Mouse (Mus musculus) limb, embryonic 13.5 days (tissue): ENCODE data around the gene Zan. TPM values are rescaled to one million over a fixed set of nuclear protein-coding genes. Genes with fewer than 3 reads are reported as not detected.

Experiments
- ATAC-seq: fragments of 200-750 bp; cut with Nextera tagmentation; 2 replicates; pipeline ENCODE4 v1.8.0; 2017; ENCODE audit warnings: low read depth, moderate number of reproducible peaks, moderate TSS enrichment; ENCODE audit not compliant: low FRiP score
- H3K27ac ChIP-seq: fragments of 300-500 bp; sonication (generic); 2 replicates; pipeline ENCODE4 v1.5.1; 2015; ENCODE audit warnings: inconsistent platforms, mild to moderate bottlenecking, moderate library complexity
- H3K27me3 ChIP-seq: fragments of 300-500 bp; sonication (generic); 2 replicates; pipeline ENCODE4 v1.6.1; 2015; ENCODE audit warnings: mild to moderate bottlenecking, inconsistent platforms
- H3K36me3 ChIP-seq: fragments of 300-500 bp; sonication (generic); 2 replicates; pipeline ENCODE4 v1.6.1; 2015; ENCODE audit warnings: inconsistent platforms, mild to moderate bottlenecking, moderate library complexity
- H3K4me1 ChIP-seq: fragments of 300-500 bp; sonication (generic); 2 replicates; pipeline ENCODE4 v1.6.1; 2015; ENCODE audit warnings: inconsistent platforms
- H3K4me2 ChIP-seq: fragments of 300-500 bp; sonication (generic); replicated peaks from 2 replicates; pipeline ENCODE4 v1.6.1; 2015; ENCODE audit warnings: inconsistent platforms, mild to moderate bottlenecking, moderate library complexity
- H3K4me3 ChIP-seq: fragments of 300-500 bp; sonication (generic); 2 replicates; pipeline ENCODE4 v1.5.1; 2015; ENCODE audit warnings: moderate library complexity, mild to moderate bottlenecking, inconsistent platforms
- H3K9ac ChIP-seq: fragments of 300-500 bp; sonication (generic); 2 replicates; pipeline ENCODE4 v1.6.1; 2015; ENCODE audit warnings: mild to moderate bottlenecking, inconsistent platforms
- H3K9me3 ChIP-seq: fragments of 300-500 bp; sonication (generic); 2 replicates; pipeline ENCODE4 v1.6.1; 2016; ENCODE audit warnings: inconsistent platforms
- WGBS: fragments of 180-500 bp; shearing (Covaris S2); methylation state at CpG from one replicate; pipeline ENCODE4 v1.1.7; 2015; 5-methylcytosine and 5-hydroxymethylcytosine counted together
- polyA plus RNA-seq: library from polyadenylated mRNA; unstranded; fragments of >200 nt; fragmentation: Nextera tagmentation; extraction: Ambion mirVana; gene quantifications from 2 replicates; pipeline ENCODE4 v1.2.1, GENCODE M21; 2015

The Zan gene
- polyA plus RNA-seq, 1 experiment from 2014 or later, result 0.05 TPM

GRCm38 (mm10) chr5:137491559-137491958 lies 14.7 kb upstream of the Zan start:
- H3K4me2 ChIP-seq, result no peak overlapping the region
- H3K36me3 ChIP-seq, result no peaks in the 10 kb centered on the region
- H3K9ac ChIP-seq, result 0 out of 2 replicates have a peak overlapping the region, but pooled peaks have one; percentile 25
- peak overlapping the region; percentile 61 for H3K27ac ChIP-seq
- no peak overlapping the region for H3K4me3 ChIP-seq
- ATAC-seq, result peak; percentile 58
- no peaks in the 10 kb centered on the region for H3K9me3 ChIP-seq
- 36% methylated on average over 4 of the region's 4 CpGs for WGBS
- peaks cover 6% of the 10 kb centered on the region for H3K27me3 ChIP-seq
- H3K4me1 ChIP-seq, result peaks cover 10% of the 10 kb centered on the region

DNA sequence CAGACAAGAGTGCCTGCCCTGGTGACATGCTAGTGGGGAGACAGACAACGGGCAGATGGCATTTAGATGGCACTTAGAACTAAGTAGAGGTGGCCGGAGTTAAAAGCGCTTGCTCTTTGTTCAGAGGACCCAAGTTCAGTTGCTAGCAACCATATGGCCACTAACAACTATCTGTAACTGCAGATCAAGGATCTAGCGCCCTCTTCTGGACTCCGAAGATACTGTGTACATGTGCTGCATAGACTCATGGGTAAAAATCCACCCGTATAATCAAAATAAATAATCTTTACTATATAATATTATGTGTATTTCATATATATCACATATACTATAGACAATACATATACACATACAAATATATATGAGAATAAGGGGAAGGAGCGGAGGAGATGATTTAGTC lies 10.8 kb upstream of the Zan start:
- H3K36me3 ChIP-seq, result no peaks in the 10 kb centered on the region
- no peak overlapping the region for H3K27ac ChIP-seq
- no peak overlapping the region for H3K4me2 ChIP-seq
- ATAC-seq, result no peak
- no peak overlapping the region for H3K4me3 ChIP-seq
- H3K4me1 ChIP-seq, result peaks cover 26% of the 10 kb centered on the region
- WGBS, result 87% methylated on average over 7 of the region's 7 CpGs
- H3K9me3 ChIP-seq, result no peaks in the 10 kb centered on the region
- peaks cover 30% of the 10 kb centered on the region for H3K27me3 ChIP-seq
- no peak overlapping the region for H3K9ac ChIP-seq

DNA sequence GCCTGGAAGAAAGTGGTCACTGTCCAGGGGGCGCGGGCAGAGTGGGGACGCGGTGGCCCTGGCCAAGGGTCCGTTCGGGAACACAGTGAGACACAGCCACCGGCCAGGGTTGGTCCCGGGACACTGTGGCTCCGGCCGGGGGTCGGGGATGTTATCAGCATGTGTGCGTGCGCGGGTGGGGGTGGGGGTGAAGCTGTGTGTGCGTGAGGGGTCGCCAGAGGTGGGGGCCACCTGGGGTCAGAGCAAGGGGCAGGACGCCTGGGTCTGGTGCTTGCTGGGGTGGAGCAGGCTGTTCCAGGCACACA lies 8.9 kb upstream of the Zan start:
- 3% methylated on average over 17 of the region's 17 CpGs for WGBS

DNA sequence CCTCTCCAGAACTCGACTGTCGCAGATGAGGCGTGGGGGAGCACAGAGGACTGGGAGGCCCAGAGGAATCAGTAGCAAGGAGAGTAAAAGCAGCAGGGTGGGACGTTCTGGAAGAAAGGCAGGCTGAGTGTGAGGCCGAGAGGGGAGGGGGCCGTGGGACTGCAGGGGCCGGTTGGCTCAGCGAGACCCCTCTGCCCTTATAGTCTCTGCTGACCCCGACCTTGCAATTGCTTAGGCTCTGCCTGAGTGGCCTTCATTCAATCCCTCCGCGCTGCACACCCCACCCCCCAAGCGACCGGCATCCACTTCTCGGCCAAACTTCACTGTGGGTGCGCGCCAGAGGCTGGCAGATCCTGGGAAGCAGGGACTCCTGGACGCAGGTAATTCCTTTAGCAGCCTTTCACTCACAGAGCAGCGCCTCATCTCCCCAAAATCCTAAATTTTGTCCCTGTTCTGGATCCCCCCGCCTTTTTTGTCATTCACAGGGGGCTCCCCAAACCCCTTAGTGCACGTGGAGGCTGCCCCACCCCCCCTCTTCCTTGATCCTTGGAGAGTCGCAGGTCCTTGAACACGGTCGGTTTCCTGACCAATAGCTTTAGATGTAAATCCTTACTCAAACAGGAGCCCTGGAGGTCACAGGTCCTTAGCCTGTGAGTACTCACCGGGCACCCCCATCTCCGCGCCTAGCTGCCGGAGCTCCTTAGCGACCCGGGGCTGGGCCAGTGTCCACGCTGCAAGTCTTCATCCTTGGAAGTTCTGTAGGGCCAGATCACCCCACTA lies 8.4 kb upstream of the Zan start:
- no peaks in the 10 kb centered on the region for H3K36me3 ChIP-seq
- ATAC-seq, result no peak
- H3K9ac ChIP-seq, result peak overlapping the region; percentile 61
- peak overlapping the region; percentile 41 for H3K4me3 ChIP-seq
- no peak overlapping the region for H3K27ac ChIP-seq
- WGBS, result 8% methylated on average over 30 of the region's 30 CpGs
- H3K9me3 ChIP-seq, result no peaks in the 10 kb centered on the region
- H3K4me1 ChIP-seq, result peaks cover 22% of the 10 kb centered on the region
- peaks cover 30% of the 10 kb centered on the region for H3K27me3 ChIP-seq
- H3K4me2 ChIP-seq, result peak overlapping the region; percentile 67

More for the DNA sequence above, 8.9 kb upstream of the Zan start:
- Histone ChIP-seq H3K4me2 (peak overlapping the region; percentile 67), H3K27me3 (peaks cover 30% of the 10 kb centered on the region), H3K27ac (no peak overlapping the region), H3K4me1 (peaks cover 23% of the 10 kb centered on the region), H3K4me3 (peak overlapping the region; percentile 41), H3K9me3 (no peaks in the 10 kb centered on the region), H3K36me3 (no peaks in the 10 kb centered on the region), H3K9ac (peak overlapping the region; percentile 61)
- ATAC-seq, result no peak

DNA sequence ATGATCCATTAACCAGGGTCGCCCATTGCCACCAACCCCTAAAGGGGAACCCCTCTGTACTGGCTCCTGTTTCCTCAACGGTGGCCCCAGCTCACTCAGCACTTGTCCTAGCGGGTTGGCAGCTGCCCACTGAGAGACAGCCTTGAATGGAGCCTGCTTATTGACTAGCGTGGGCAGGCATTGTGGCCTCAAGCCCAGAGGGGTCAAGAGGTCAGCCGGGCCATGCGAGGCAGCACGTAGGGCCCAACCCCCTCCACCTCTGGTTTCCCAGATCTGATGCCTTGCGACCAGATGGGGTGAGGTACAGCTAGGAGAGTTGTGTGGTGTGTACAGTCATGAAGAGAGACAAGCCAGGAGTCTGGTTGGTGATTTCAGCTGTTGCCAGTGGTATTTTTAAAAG lies 5.0 kb upstream of the Zan start:
- WGBS, result 37% methylated on average over 8 of the region's 8 CpGs
- Histone ChIP-seq H3K27me3 (peaks cover 27% of the 10 kb centered on the region), H3K9me3 (no peaks in the 10 kb centered on the region), H3K9ac (no peak overlapping the region), H3K36me3 (no peaks in the 10 kb centered on the region), H3K27ac (no peak overlapping the region), H3K4me2 (no peak overlapping the region), H3K4me3 (no peak overlapping the region), H3K4me1 (peaks cover 22% of the 10 kb centered on the region)
- no peak for ATAC-seq

DNA sequence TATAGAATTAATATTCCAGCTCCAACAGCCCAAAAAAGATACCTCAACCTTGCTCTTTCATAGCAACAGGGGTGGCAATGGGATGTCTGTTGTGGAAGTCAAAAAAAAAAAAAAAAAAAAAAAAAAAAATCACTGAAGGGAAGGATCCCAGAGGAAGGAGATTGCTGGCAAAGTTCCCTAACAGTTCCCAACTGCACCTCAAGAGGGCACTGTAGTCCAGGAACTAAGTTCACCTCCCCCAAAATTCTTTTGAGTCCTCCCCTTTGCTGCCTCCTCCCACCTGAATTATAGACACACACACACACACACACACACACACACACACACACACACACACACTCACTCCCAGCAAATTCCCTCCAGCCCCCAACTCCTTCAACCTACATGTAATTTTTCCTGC lies 4.3 kb upstream of the Zan start:
- Histone ChIP-seq H3K4me1 (peaks cover 19% of the 10 kb centered on the region), H3K27me3 (peaks cover 20% of the 10 kb centered on the region), H3K9me3 (no peaks in the 10 kb centered on the region), H3K4me3 (no peak overlapping the region), H3K9ac (no peak overlapping the region), H3K4me2 (no peak overlapping the region), H3K27ac (no peak overlapping the region), H3K36me3 (no peaks in the 10 kb centered on the region)
- ATAC-seq, result no peak

DNA sequence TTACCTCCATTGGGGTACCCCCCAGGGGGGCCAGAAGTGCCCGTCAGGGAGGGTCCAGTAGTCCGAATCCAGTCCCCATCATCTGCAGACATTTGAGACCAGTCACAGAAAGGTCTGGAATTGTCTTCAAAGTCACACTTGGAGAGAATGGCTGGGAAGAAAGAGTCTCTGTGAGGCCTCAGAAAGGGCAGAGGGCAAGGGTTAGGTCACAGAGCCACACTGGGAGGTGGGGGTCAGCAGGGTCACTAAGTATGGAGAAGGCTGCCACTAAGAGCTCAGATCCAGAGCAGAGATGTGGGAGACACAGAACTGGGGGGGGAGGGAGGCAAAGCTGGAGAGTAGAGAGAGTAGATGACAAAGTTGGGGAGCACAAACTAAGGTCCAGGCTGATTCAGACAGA lies 2.5 kb downstream of the Zan start:
- no peak overlapping the region for H3K4me3 ChIP-seq
- H3K4me2 ChIP-seq, result no peak overlapping the region
- no peak overlapping the region for H3K27ac ChIP-seq
- no peaks in the 10 kb centered on the region for H3K36me3 ChIP-seq
- no peak for ATAC-seq
- 38% methylated on average over 2 of the region's 2 CpGs for WGBS
- no peaks in the 10 kb centered on the region for H3K9me3 ChIP-seq
- no peaks in the 10 kb centered on the region for H3K27me3 ChIP-seq
- no peaks in the 10 kb centered on the region for H3K4me1 ChIP-seq
- H3K9ac ChIP-seq, result no peak overlapping the region

DNA sequence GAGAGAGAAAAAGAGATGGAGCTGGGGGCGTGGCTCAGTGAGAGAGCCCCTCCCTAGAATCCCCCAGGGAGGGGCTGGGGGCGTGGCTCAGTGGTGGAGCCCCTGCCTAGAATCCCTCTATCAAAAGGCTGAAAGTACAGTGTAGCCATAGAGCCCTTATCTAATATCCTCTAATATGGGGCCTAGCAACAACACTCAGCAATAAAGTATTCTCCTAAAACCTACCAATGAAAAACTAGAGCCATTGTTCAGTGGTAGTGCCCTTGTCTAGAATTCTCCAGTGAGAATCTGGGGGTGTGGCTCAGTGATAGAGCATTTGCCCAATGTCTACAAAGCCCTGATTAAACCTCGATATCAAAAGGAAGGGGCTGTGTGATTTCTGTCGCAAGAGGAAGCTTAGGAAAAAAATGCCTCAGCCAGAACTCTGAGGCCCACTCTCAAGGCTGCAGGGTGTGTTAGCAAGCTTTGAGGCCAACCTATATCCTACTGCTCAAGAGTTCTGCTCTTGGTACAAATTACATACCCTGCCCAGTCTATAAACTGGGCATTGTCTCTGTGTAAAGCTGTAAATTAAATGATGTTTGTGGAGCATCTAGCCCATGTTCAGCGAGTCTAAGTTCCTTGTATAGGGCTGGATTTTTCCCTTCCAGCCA lies 4.5 kb downstream of the Zan start:
- ATAC-seq, result no peak
- no peak overlapping the region for H3K4me2 ChIP-seq
- no peaks in the 10 kb centered on the region for H3K9me3 ChIP-seq
- H3K27ac ChIP-seq, result no peak overlapping the region
- no peak overlapping the region for H3K4me3 ChIP-seq
- WGBS, result 62% methylated on average over 5 of the region's 5 CpGs
- no peak overlapping the region for H3K9ac ChIP-seq
- no peaks in the 10 kb centered on the region for H3K36me3 ChIP-seq
- H3K27me3 ChIP-seq, result no peaks in the 10 kb centered on the region
- no peaks in the 10 kb centered on the region for H3K4me1 ChIP-seq

DNA sequence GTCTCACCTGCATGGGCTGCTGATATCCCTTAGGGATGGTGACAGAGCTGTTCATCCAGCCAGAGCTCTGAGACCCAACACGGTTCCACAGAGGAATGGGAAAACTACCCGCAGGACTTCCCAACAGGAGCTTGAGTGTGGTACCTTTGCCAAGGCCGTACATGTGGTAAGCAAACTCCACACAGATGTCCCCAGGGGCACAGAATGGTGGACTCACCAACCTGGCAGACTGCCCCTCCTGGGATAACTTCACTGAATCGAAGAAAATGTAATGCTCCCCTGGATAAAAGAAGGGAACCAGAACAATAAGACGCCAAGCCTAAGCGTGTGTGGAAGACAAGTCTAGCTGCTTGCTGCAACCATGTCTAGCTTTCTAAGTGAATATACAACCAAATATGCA lies 9.9 kb downstream of the Zan start:
- no peaks in the 10 kb centered on the region; the same call in 1 of the 2 replicates for H3K9me3 ChIP-seq
- H3K27me3 ChIP-seq, result no peaks in the 10 kb centered on the region
- WGBS, result 91% methylated on average over 6 of the region's 6 CpGs
- no peak overlapping the region for H3K4me2 ChIP-seq
- H3K4me3 ChIP-seq, result no peak overlapping the region
- H3K27ac ChIP-seq, result no peak overlapping the region
- H3K9ac ChIP-seq, result no peak overlapping the region
- no peak for ATAC-seq
- H3K36me3 ChIP-seq, result no peaks in the 10 kb centered on the region
- no peaks in the 10 kb centered on the region for H3K4me1 ChIP-seq

DNA sequence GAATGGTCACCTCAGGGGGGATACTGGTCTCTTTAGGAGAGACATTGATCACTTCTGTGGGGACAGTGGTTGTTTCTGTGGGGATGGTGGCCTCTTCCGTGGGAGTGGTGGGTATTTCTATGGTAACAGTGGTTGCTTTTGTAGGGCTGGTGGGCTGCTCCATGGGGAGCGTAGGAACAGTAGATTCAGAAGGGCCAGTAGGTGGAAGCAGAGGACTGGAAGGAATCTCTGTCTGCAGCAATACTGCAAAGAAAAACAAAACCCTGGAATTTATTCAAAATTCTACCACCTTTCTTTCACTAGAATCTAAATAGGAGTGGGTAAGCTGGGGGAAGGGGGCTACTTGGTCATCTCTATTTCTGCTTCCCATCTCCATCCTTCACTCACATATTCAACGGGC lies 11.8 kb downstream of the Zan start:
- no peak overlapping the region for H3K4me2 ChIP-seq
- no peak overlapping the region for H3K4me3 ChIP-seq
- ATAC-seq, result no peak
- H3K36me3 ChIP-seq, result no peaks in the 10 kb centered on the region
- no peaks in the 10 kb centered on the region for H3K4me1 ChIP-seq
- no peaks in the 10 kb centered on the region for H3K27me3 ChIP-seq
- 58% methylated on average over 3 of the region's 3 CpGs for WGBS
- no peaks in the 10 kb centered on the region; the same call in 1 of the 2 replicates for H3K9me3 ChIP-seq
- no peak overlapping the region for H3K27ac ChIP-seq
- H3K9ac ChIP-seq, result no peak overlapping the region

DNA sequence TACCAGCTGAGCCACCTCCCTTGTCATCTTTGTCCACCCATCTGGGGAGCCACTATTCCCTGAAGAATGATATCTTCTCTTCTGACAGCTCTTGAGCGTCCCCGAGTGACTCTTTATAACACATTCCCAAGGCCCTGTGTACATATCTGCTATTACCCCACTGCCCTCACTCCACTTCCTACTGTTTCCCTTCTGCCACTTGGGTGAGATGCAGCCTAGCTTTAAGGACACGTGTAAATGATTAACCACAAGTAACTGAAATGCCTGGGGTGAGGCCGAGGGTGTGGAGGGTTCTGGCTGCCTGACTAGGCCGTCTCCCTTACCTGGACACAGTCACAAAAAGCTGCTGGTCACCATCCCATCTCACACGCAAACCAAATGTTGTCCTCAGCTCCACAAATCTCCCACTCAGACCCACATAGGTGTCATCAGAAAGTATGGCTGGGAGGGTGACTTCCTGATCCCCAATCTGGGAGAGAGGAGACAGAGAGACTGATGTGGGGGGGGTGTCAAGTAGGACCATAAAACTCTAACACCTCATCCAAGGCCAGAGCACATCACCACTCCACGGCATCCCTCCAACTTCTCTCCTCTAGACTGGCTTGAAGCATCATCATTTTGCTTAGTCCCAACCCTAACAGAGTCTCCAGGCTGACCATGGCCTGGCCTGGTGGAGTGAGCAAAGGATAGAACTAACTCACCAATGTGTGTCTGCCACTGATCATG lies 20.8 kb downstream of the Zan start:
- WGBS, result 52% methylated on average over 7 of the region's 7 CpGs
- H3K4me1 ChIP-seq, result no peaks in the 10 kb centered on the region
- no peak overlapping the region for H3K4me3 ChIP-seq
- H3K9me3 ChIP-seq, result no peaks in the 10 kb centered on the region
- ATAC-seq, result no peak
- no peak overlapping the region for H3K27ac ChIP-seq
- H3K36me3 ChIP-seq, result no peaks in the 10 kb centered on the region
- H3K4me2 ChIP-seq, result no peak overlapping the region
- H3K27me3 ChIP-seq, result no peaks in the 10 kb centered on the region
- no peak overlapping the region for H3K9ac ChIP-seq

DNA sequence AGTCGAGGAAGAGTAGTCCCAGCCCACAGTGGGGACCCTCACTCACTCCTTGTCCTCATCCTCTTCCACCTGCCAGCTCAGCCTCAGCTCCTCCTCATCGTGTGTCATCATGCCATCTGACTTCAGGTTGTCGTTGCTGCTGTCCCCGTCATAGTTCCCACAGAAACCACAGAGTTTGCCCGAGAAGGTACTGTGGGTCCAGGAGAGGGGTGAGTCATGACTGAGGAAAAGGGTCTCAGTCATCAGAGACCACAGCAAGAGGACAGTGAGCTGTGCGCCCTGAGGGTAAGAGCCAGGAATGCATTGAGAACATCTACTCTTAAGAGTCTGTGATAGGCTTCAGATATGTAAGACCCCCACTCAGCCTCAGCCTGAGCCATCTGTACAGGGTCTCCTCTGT lies 21.7 kb downstream of the Zan start:
- Histone ChIP-seq H3K4me2 (no peak overlapping the region), H3K27me3 (no peaks in the 10 kb centered on the region), H3K27ac (no peak overlapping the region), H3K9me3 (no peaks in the 10 kb centered on the region), H3K36me3 (no peaks in the 10 kb centered on the region), H3K9ac (no peak overlapping the region), H3K4me1 (no peaks in the 10 kb centered on the region), H3K4me3 (no peak overlapping the region)
- 87% methylated on average over 6 of the region's 6 CpGs for WGBS
- ATAC-seq, result no peak
